Mouse (Mus musculus) lung, embryonic 15.5 days (tissue): ENCODE results near the gene Gm6034. TPM values are rescaled to one million over a fixed set of nuclear protein-coding genes. Genes with fewer than 3 reads are reported as not detected.
"Not testable (repeated sequence)": the region's sequence is repeated elsewhere in the genome, so short reads cannot be mapped to it uniquely, and the experiment has no call there.

Experiments
- ATAC-seq: fragments of 200-750 bp; cut with Nextera tagmentation; 2 replicates; pipeline ENCODE4 v1.8.0; 2017; ENCODE audit warnings: moderate number of reproducible peaks, borderline replicate concordance; ENCODE audit not compliant: low FRiP score, low TSS enrichment; ENCODE audit errors: extremely low read depth
- H3K27ac ChIP-seq: fragments of 300-500 bp; sonication (generic); 2 replicates; pipeline ENCODE4 v1.5.1; 2015; ENCODE audit warnings: moderate library complexity, mild to moderate bottlenecking, inconsistent platforms
- H3K27me3 ChIP-seq: fragments of 300-500 bp; sonication (generic); 2 replicates; pipeline ENCODE4 v1.6.1; 2015; ENCODE audit warnings: inconsistent platforms
- H3K36me3 ChIP-seq: fragments of 300-500 bp; sonication (generic); 2 replicates; pipeline ENCODE4 v1.6.1; 2015; ENCODE audit warnings: inconsistent platforms
- H3K4me1 ChIP-seq: fragments of 300-500 bp; sonication (generic); 2 replicates; pipeline ENCODE4 v1.6.1; 2015; ENCODE audit warnings: inconsistent platforms
- H3K4me2 ChIP-seq: fragments of 300-500 bp; sonication (generic); 2 replicates; pipeline ENCODE4 v1.6.1; 2015; ENCODE audit warnings: inconsistent platforms, mild to moderate bottlenecking, moderate library complexity
- H3K4me3 ChIP-seq: fragments of 300-500 bp; sonication (generic); 2 replicates; pipeline ENCODE4 v1.5.1; 2015; ENCODE audit warnings: mild to moderate bottlenecking, inconsistent platforms
- H3K9ac ChIP-seq: fragments of 300-500 bp; sonication (generic); 2 replicates; pipeline ENCODE4 v1.6.1; 2015; ENCODE audit warnings: inconsistent platforms
- H3K9me3 ChIP-seq: fragments of 300-500 bp; sonication (generic); 2 replicates; pipeline ENCODE4 v1.6.1; 2016; ENCODE audit warnings: inconsistent platforms
- WGBS: fragments of 180-500 bp; shearing (Covaris S2); methylation state at CpG from one replicate; pipeline ENCODE4 v1.1.7; 2015; 5-methylcytosine and 5-hydroxymethylcytosine counted together
- polyA plus RNA-seq: library from polyadenylated mRNA; unstranded; fragments of >200 nt; fragmentation: Nextera tagmentation; extraction: Ambion mirVana; gene quantifications from 2 replicates; pipeline ENCODE4 v1.2.1, GENCODE M21; 2015

The Gm6034 gene
- polyA plus RNA-seq, 1 experiment from 2014 or later = not detected

DNA sequence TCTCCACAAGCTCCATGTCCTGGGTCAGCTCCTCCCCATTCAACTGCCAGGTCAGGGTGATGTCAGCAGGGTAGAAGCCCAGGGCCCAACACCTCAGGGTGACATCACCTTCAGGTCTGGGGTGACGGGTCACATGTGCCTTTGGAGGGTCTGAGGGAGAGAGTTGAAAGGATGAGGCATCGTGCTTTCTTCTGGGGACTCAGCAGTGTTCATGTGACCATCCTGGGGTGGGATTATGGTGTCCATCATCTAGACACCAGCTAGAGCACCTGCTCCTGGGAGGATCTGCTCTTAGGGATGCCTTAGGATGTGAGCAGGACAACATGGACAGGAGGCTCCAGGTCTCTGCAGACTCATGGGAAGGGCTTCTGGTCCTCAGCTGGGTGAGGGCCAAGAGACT, 2.2 kb upstream of the Gm6034 start:
- 68% methylated on average over 2 of the region's 2 CpGs for WGBS
- not testable (repeated sequence) for ATAC-seq, H3K9me3 ChIP-seq, H3K4me3 ChIP-seq, H3K4me1 ChIP-seq, H3K27ac ChIP-seq, H3K36me3 ChIP-seq, H3K9ac ChIP-seq, H3K27me3 ChIP-seq, H3K4me2 ChIP-seq

DNA sequence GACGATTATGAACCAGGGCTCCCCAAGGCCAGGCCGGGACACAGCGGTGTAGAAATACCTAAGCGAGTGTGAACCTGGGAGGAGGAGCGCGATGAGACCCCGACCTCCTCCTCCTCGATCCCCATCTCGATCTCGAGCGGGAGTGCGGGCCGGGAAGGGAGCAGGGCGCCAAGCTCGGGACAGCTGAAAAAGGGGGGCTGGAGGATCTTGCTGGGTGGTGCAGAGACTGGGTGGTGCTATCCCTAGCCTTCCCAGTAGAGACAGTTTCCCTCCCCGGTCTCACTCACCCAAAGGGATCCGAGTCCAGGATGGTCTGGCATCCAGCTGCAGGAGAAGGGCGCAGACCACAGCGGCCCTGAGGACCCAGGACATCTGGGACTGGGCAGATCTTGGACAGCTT, 706 bp upstream of the Gm6034 start:
- not testable (repeated sequence) for H3K27ac ChIP-seq, H3K9me3 ChIP-seq, H3K36me3 ChIP-seq, H3K27me3 ChIP-seq, H3K4me1 ChIP-seq
- Histone ChIP-seq H3K4me3 (peak overlapping the region; percentile 39), H3K4me2 (peak overlapping the region; percentile 81), H3K9ac (peak overlapping the region; percentile 48)
- ATAC-seq = peak; percentile 70
- WGBS = 5% methylated on average over 17 of the region's 19 CpGs

DNA sequence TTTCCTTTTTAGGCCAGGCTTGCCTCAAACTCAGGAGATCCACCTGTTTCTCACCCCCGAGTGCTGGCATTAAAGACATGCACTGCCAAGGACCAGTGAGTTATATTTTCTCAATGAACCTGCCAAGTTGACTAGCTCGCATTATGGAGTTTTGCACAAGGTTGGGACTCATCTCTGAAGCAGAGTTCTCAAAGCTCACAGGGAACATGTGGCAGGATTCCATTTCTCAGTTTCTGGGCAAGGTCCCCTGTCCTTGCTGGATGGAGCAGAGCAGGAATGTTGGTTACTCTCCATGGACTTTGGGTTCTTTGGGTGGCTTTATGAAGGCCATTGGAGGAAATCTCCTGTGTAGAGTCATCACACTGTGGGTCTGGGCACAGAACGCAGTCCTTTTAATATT, 525 bp downstream of the Gm6034 start:
- no peak for ATAC-seq
- WGBS = 72% methylated on average over 3 of the region's 3 CpGs
- H3K9me3 ChIP-seq = no peaks in the 10 kb centered on the region
- no peaks in the 10 kb centered on the region for H3K36me3 ChIP-seq
- peak overlapping the region; percentile 39 for H3K4me3 ChIP-seq
- H3K4me2 ChIP-seq = peak overlapping the region; percentile 81
- peak overlapping the region; percentile 25; the same call in 1 of the 2 replicates for H3K9ac ChIP-seq
- H3K4me1 ChIP-seq = peaks cover 5% of the 10 kb centered on the region
- H3K27ac ChIP-seq = peak overlapping the region; percentile 50; the same call in 1 of the 2 replicates
- H3K27me3 ChIP-seq = no peaks in the 10 kb centered on the region

DNA sequence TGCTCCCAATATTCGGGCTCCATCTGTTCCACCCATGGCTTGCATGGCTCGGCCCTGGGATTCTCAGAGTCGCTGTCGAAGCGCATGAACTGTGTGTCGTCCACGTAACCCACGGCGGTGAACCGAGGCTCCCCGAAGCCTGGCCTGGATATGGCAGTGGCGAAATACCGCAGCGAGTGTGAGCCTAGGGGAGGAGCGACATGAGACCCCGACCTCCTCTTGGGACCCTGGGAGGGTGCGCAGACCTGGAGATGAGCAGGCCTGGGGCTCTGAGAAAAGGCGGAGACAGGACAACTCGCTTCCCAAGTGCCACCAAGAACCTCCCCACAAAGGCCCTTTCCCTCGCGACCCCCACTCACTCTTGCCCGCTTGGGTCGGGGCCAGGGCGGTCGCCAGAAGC, 15.2 kb downstream of the Gm6034 start:
- H3K4me2 ChIP-seq, H3K4me3 ChIP-seq, H3K4me1 ChIP-seq, ATAC-seq, H3K27me3 ChIP-seq, H3K9me3 ChIP-seq, H3K36me3 ChIP-seq, H3K27ac ChIP-seq, H3K9ac ChIP-seq: not testable (repeated sequence)
- WGBS = 86% methylated on average over 25 of the region's 25 CpGs

DNA sequence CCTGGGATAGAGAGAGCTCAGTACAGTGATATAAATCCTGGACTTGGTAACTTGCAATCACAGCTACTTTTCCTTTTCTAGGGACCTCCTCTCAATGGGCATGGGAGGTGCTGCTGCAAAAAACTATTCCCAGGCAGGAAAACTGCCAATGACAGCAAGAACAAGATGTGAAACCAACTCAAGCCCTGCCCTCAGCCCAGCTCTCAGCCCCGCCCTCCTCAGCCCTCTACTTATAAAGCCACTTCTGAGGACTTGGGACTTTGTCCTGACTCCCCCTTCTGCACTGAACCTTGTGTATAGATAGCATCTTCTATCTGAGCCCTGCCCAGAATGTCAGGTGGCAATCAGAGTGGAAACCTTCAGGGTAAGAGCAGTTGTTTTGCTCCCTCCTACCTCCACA, 15.6 kb downstream of the Gm6034 start, which contains the start of gene Gm11127:
Gene Gm11127 (minus strand): TSS at position 10 of the 400 bp plus-strand sequence.
- H3K36me3 ChIP-seq, H3K9ac ChIP-seq, H3K4me1 ChIP-seq, ATAC-seq, H3K4me2 ChIP-seq, H3K27me3 ChIP-seq, H3K4me3 ChIP-seq, H3K27ac ChIP-seq, H3K9me3 ChIP-seq: not testable (repeated sequence)
- 59% methylated on average over 1 of the region's 1 CpGs for WGBS

DNA sequence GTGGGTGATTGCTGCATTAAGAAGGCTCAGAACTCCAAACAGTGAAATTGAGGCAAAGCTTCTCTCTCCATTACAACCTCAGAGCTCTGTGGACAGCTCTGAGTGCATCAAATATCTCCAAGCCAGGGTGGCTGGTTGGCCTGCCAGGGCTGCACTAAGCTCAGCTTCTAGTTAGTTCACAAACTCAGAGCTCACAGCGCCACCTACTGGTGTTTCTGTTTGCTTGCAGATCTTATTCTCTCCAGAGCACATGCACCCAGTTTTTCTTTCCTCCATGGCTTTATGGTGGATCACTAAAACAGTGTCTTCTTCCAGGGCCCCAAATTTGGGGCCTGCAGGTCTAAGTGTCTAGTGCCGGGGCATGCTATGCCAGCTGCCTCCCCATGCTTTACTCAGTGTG, 18.1 kb downstream of the Gm6034 start:
- Histone ChIP-seq H3K27me3 (no peaks in the 10 kb centered on the region), H3K4me2 (no peak overlapping the region), H3K4me1 (no peaks in the 10 kb centered on the region), H3K27ac (no peak overlapping the region), H3K9me3 (no peaks in the 10 kb centered on the region), H3K36me3 (no peaks in the 10 kb centered on the region), H3K9ac (no peak overlapping the region), H3K4me3 (no peak overlapping the region)
- 0 out of 2 replicates have a peak, but pooled peaks have one; percentile 19 for ATAC-seq
- WGBS = 22% methylated on average over 2 of the region's 2 CpGs

DNA sequence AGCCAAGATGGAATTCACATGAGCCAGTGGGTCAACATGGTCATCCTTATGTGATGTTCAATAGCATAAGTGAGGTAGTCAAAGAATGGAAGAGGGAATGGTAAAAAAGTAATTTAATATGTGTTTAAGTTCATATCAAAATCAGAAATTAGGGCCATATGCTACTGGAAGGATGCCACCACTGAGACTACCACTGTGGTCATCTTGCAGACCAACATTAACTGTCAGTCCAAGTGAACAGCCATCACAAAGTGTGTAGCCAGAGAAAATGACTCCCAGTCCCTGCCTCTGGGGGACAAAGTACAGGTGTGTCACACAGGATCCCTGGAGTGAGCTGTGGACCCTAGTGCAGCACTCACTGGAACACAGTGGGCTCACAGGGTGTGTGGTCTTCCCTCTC, 39.1 kb downstream of the Gm6034 start:
- not testable (repeated sequence) for H3K9me3 ChIP-seq, H3K4me2 ChIP-seq, H3K27ac ChIP-seq, H3K4me3 ChIP-seq, H3K9ac ChIP-seq, H3K4me1 ChIP-seq, ATAC-seq, H3K36me3 ChIP-seq
- peaks cover 33% of the 10 kb centered on the region for H3K27me3 ChIP-seq

DNA sequence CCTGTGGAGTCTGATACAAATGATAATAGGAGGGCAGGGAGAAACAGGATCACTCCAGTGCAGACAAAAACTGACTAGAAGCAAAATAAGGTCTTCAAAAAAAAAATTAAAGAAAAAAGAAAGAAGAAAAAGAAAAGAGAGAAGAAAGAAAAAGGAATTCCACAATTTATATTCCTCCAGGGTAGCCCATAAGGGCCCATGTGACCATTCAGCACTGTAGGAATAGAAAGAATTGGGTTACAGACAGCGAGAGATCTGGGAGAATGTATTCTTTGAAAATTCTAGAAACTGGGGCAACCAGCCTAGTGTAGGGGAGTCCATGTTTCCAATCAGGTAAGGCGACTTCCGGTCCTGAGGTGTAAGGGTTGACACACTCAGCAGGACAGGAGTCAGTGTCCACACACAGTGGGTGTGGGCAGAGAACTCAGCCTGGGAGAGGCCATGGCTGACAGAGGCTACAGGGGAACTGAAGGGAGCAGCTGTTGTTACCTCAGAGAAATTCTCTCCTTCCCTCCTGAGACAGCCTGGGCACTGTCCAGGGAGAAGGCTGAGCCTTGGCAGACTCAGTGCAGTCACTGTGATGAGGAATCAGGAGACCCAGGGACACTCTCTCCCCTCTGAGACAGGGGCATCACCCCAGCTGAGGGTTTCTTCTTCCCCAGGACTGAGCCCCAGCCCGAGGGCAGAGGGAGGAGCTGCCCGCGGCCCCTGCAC, 39.9 kb downstream of the Gm6034 start:
- not testable (repeated sequence) for H3K4me1 ChIP-seq, ATAC-seq, H3K36me3 ChIP-seq, H3K9me3 ChIP-seq, H3K9ac ChIP-seq, H3K27ac ChIP-seq
- Histone ChIP-seq H3K27me3 (peaks cover 33% of the 10 kb centered on the region), H3K4me2 (peak overlapping the region; percentile 97), H3K4me3 (peak overlapping the region; percentile 53)
- 22% methylated on average over 6 of the region's 6 CpGs for WGBS

DNA sequence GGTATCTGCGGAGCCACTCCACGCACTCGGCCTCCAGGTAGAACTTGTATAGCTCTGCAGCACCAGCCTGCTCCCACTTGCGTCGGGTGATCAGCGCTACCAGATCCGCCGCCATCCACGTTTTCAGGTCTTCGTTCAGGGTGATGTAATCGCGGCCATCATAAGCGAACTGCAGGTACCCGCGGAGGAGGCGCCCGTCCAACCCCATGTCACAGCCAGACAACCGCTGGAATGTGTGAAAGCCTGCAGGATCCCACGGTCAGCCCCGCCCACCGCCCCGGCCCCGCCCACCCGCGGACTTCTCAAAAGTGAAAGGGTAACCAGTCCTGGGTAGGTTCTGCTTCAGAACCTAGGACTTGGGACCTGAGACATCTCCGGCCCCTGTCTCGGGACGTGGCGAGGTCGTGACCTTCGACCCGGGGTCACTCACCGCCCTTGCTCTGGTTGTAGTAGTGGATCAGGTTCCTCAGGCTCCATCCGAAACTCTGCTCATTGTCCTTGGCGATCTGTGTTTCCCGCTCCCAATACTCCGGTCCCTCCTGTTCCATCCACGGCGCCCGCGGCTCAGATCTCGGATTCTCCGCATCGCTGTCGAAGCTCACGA, 40.6 kb downstream of the Gm6034 start:
- 0 out of 2 replicates have a peak, but pooled peaks cover 4% of the 10 kb centered on the region for H3K4me1 ChIP-seq
- under 1% methylated on average over 46 of the region's 46 CpGs for WGBS
- peak; percentile 78; the same call in 1 of the 2 replicates for ATAC-seq
- peak overlapping the region; percentile 97 for H3K4me2 ChIP-seq
- H3K4me3 ChIP-seq = peak overlapping the region; percentile 53
- H3K27me3 ChIP-seq = peaks cover 33% of the 10 kb centered on the region
- no peaks in the 10 kb centered on the region for H3K9me3 ChIP-seq
- no peak overlapping the region for H3K27ac ChIP-seq
- peak overlapping the region; percentile 17; the same call in 1 of the 2 replicates for H3K9ac ChIP-seq
- no peaks in the 10 kb centered on the region for H3K36me3 ChIP-seq

DNA sequence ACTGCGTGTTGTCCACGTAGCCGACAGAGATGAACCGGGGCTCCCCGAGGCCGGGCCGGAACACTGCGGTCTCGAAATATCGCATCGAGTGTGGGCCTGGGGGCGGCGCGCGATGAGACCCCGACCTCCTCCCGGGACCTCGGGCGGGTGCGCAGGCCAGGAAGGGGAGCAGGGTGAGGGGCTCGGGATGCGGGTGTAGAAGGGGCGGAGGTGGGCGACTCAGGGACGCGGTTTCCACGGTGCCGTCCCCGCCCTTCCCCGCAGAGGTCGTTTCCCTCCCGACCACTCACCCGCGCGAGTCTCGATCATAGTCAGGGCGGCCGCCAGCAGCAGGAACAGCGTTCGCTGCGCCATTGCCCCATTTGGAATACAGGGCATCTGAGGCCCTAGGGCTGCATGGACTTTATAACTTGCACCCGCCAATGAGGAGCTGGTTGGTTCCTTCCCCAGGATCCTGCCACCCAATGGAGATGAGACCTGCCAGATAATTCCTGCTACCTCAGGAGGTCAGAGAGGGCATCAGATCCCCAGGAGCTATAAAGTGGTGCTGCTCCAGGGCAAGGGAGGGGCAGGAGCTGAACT, 41.2 kb downstream of the Gm6034 start:
- peak overlapping the region; percentile 17; the same call in 1 of the 2 replicates for H3K9ac ChIP-seq
- WGBS = under 1% methylated on average over 41 of the region's 42 CpGs
- ATAC-seq = 0 out of 2 replicates have a peak, but pooled peaks have one; percentile 11
- H3K9me3 ChIP-seq = no peaks in the 10 kb centered on the region
- H3K4me3 ChIP-seq = peak overlapping the region; percentile 53
- no peaks in the 10 kb centered on the region for H3K36me3 ChIP-seq
- H3K4me2 ChIP-seq = peak overlapping the region; percentile 97
- no peak overlapping the region for H3K27ac ChIP-seq
- peaks cover 33% of the 10 kb centered on the region for H3K27me3 ChIP-seq
- H3K4me1 ChIP-seq = 0 out of 2 replicates have a peak, but pooled peaks cover 4% of the 10 kb centered on the region

DNA sequence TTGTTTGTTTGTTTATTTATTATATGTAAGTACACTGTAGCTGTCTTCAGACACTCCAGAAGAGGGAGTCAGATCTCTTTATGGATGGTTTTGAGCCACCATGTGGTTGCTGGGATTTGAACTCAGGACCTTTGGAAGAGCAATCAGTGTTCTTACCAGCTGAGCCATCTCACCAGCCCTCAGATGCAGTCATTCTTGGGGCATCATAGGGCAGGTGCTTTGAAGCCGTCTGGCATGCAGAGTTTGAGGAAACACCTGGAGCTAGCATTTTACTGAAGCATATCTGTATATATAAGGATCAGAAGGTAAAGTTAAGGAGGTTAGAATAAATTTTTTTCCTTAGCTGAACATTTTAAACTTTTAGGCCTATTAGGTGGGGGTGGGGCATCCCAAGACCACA, 43.2 kb downstream of the Gm6034 start:
- not testable (repeated sequence) for H3K4me2 ChIP-seq, H3K27ac ChIP-seq, ATAC-seq, H3K36me3 ChIP-seq, H3K4me1 ChIP-seq, H3K4me3 ChIP-seq, H3K9ac ChIP-seq, H3K9me3 ChIP-seq
- H3K27me3 ChIP-seq = peaks cover 33% of the 10 kb centered on the region
- WGBS = 36% methylated on average over 1 of the region's 1 CpGs

DNA sequence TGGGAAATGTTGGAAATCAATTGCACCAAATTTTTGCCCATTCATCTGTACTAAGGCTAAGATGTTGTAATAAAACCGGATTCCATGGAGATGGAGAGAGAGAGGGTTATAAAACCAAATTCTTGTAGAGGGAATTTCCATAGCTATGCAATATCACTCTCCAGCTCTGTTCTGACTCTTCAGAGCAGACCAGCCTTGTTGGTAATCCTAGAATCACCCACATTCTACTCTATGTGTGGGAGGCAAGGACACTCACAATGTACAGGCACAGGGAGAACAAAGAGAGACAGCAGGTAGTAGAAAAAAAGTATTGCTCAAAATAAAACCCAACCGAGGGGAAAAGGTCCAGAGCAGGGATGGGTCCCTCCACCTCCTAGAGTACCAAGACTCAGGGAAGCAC, 49.2 kb downstream of the Gm6034 start:
- not testable (repeated sequence) for ATAC-seq, H3K4me2 ChIP-seq, H3K27me3 ChIP-seq, H3K27ac ChIP-seq, H3K4me3 ChIP-seq, H3K9ac ChIP-seq, H3K36me3 ChIP-seq, H3K4me1 ChIP-seq, H3K9me3 ChIP-seq
- WGBS = no CpG with 5 or more reads among the region's 2 CpGs
